Mouse (Mus musculus) lung, adult 2 months (tissue): ENCODE results near the gene Yeats2.

Source experiments
- CTCF ChIP-seq: fragments of 200-500 bp; IDR thresholded peaks from 2 replicates; pipeline ENCODE4 v1.5.1; 2011; ENCODE audit warnings: mild to moderate bottlenecking, low read length, control low read depth; ENCODE audit not compliant: insufficient read depth
- POLR2A ChIP-seq: fragments of 200-500 bp; IDR thresholded peaks from 2 replicates; pipeline ENCODE4 v1.6.1; 2011; ENCODE audit warnings: low read depth, mild to moderate bottlenecking, control low read depth, low read length, borderline replicate concordance; ENCODE audit errors: extremely low read depth

DNA sequence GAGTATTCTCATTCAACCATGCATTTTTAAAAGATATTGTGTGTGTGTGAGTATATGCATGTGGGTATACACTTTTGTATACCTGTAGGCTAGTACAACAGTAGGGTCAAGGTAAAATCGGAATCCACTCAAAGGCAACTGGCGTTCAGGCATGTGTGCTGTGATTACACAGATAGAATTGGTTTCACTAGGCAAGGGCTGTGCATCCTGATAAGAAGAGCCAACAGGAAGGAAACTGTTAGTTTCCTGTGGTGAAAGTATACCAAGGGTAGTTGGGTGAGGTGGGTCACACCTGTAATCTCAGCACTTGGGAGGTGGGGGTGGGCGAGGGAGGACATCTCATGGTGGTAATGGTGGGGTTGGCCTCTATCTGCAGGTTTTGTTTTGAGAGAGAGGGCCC lies 3.7 kb downstream of the Yeats2 start:
- TF ChIP-seq POLR2A (no peak), CTCF (no peak)
